Mouse (Mus musculus) liver, adult 2 months (tissue): ENCODE results near the gene Mindy2. TPM values are rescaled to one million over a fixed set of nuclear protein-coding genes. Genes with fewer than 3 reads are reported as not detected.

Source experiments
- DNase-seq: peaks from one replicate; pipeline ENCODE4 v3.0.0-alpha.2; 2011; ENCODE audit warnings: low read depth, low spot score; ENCODE audit errors: extremely low read depth
- H3K27ac ChIP-seq: fragments of 200-500 bp; replicated peaks from 2 replicates; pipeline ENCODE4 v1.5.1; 2012; ENCODE audit warnings: low read depth, mild to moderate bottlenecking, control low read depth, inconsistent platforms, low read length; ENCODE audit not compliant: insufficient read depth
- H3K27me3 ChIP-seq: fragments of 200-500 bp; 2 replicates; pipeline ENCODE4 v1.6.1; 2012; ENCODE audit warnings: mild to moderate bottlenecking, moderate library complexity, low read length, inconsistent platforms; ENCODE audit not compliant: control insufficient read depth, insufficient read depth
- H3K36me3 ChIP-seq: fragments of 200-500 bp; 2 replicates; pipeline ENCODE4 v1.6.1; 2012; ENCODE audit warnings: low read length, inconsistent platforms; ENCODE audit not compliant: control insufficient read depth, insufficient read depth
- H3K4me1 ChIP-seq: fragments of 200-500 bp; 2 replicates; pipeline ENCODE4 v1.6.1; 2011; ENCODE audit warnings: low read length; ENCODE audit not compliant: control insufficient read depth, insufficient read depth
- H3K4me3 ChIP-seq: fragments of 200-500 bp; 2 replicates; pipeline ENCODE4 v1.5.1; 2011; ENCODE audit warnings: low read depth, mild to moderate bottlenecking, control low read depth, low read length, moderate library complexity; ENCODE audit not compliant: insufficient read depth
- H3K79me2 ChIP-seq: fragments of 200-500 bp; 2 replicates; pipeline ENCODE4 v1.6.1; 2012; ENCODE audit warnings: inconsistent platforms, mild to moderate bottlenecking, low read length, moderate library complexity; ENCODE audit not compliant: control insufficient read depth, insufficient read depth
- H3K9ac ChIP-seq: fragments of 200-500 bp; 2 replicates; pipeline ENCODE4 v1.6.1; 2012; ENCODE audit warnings: low read depth, mild to moderate bottlenecking, control low read depth, inconsistent platforms, low read length
- CTCF ChIP-seq: fragments of 200-500 bp; IDR thresholded peaks from 2 replicates; pipeline ENCODE4 v1.5.1; 2011; ENCODE audit warnings: low read depth, low read length, control low read depth
- POLR2A ChIP-seq: fragments of 200-500 bp; IDR thresholded peaks from 2 replicates; pipeline ENCODE4 v1.6.1; 2011; ENCODE audit warnings: low read length, control low read depth; ENCODE audit not compliant: insufficient read depth; ENCODE audit errors: extremely low read depth
- WGBS: fragments of 180-500 bp; shearing (Covaris S2); methylation state at CpG from one replicate; pipeline ENCODE4 v1.1.7; 2018; 5-methylcytosine and 5-hydroxymethylcytosine counted together
- polyA plus RNA-seq: library from polyadenylated mRNA; depleted of rRNA; stranded (reverse); fragments of >200 nt; gene quantifications from 2 replicates; pipeline ENCODE4 v1.2.3, GENCODE M21; 2012
- total RNA-seq: library from RNA; depleted of rRNA; stranded (reverse); fragments of >200 nt; gene quantifications from 2 replicates; pipeline ENCODE4 v1.2.3, GENCODE M21; 2014

Gene Mindy2
- total and polyA plus RNA-seq, 2 experiments = 2.5 to 17.2 TPM

GRCm38 (mm10) chr9:70691772-70692693 is 35.1 kb upstream of the Mindy2 start:
- Histone ChIP-seq H3K4me3 (no peak overlapping the region), H3K27me3 (no peaks in the 10 kb centered on the region), H3K79me2 (peaks cover 12% of the 10 kb centered on the region; the same call in 1 of the 2 replicates), H3K27ac (no peak overlapping the region), H3K9ac (no peak overlapping the region), H3K4me1 (no peaks in the 10 kb centered on the region), H3K36me3 (no peaks in the 10 kb centered on the region)
- no peak for DNase-seq
- WGBS = 62% methylated on average over 2 of the region's 2 CpGs
- no peak for TF ChIP-seq POLR2A
- no peak for TF ChIP-seq CTCF

GRCm38 (mm10) chr9:70690579-70690978 is 33.6 kb upstream of the Mindy2 start:
- Histone ChIP-seq H3K27me3 (no peaks in the 10 kb centered on the region), H3K79me2 (peaks cover 16% of the 10 kb centered on the region; the same call in 1 of the 2 replicates), H3K27ac (no peak overlapping the region), H3K9ac (no peak overlapping the region), H3K4me3 (no peak overlapping the region), H3K36me3 (no peaks in the 10 kb centered on the region), H3K4me1 (no peaks in the 10 kb centered on the region)
- no peak for DNase-seq
- no peak for TF ChIP-seq CTCF
- TF ChIP-seq POLR2A = no peak

- Histone ChIP-seq H3K4me3 (no peak overlapping the region), H3K27ac (no peak overlapping the region), H3K9ac (no peak overlapping the region), H3K36me3 (no peaks in the 10 kb centered on the region), H3K27me3 (no peaks in the 10 kb centered on the region), H3K4me1 (no peaks in the 10 kb centered on the region), H3K79me2 (peaks cover 15% of the 10 kb centered on the region; the same call in 1 of the 2 replicates)
- WGBS = 82% methylated on average over 3 of the region's 3 CpGs
- DNase-seq = no peak
- TF ChIP-seq CTCF = no peak
- no peak for TF ChIP-seq POLR2A
These were observed 33.0 kb upstream of the Mindy2 start for GRCm38 (mm10) chr9:70689926-70690325.

- no peak for DNase-seq
- 89% methylated on average over 2 of the region's 2 CpGs for WGBS
- no peaks in the 10 kb centered on the region; the same call in 1 of the 2 replicates for H3K4me1 ChIP-seq
These were observed 31.5 kb upstream of the Mindy2 start for GRCm38 (mm10) chr9:70688301-70688968.

GRCm38 (mm10) chr9:70682202-70682601 is 25.2 kb upstream of the Mindy2 start:
- Histone ChIP-seq H3K9ac (no peak overlapping the region), H3K4me1 (peaks cover 4% of the 10 kb centered on the region; the same call in 1 of the 2 replicates), H3K36me3 (no peaks in the 10 kb centered on the region), H3K27me3 (no peaks in the 10 kb centered on the region), H3K79me2 (peaks cover 15% of the 10 kb centered on the region; the same call in 1 of the 2 replicates), H3K27ac (no peak overlapping the region), H3K4me3 (no peak overlapping the region)
- WGBS = 55% methylated on average over 1 of the region's 1 CpGs
- TF ChIP-seq CTCF (no peak), POLR2A (no peak)
- no peak for DNase-seq

More at GRCm38 (mm10) chr9:70688301-70688968, 31.5 kb upstream of the Mindy2 start:
- peaks cover 10% of the 10 kb centered on the region; the same call in 1 of the 2 replicates for H3K79me2 ChIP-seq
- H3K27ac ChIP-seq = no peak overlapping the region
- no peak overlapping the region for H3K9ac ChIP-seq
- no peak overlapping the region for H3K4me3 ChIP-seq
- H3K27me3 ChIP-seq = no peaks in the 10 kb centered on the region
- TF ChIP-seq POLR2A (no peak), CTCF (no peak)
- H3K36me3 ChIP-seq = no peaks in the 10 kb centered on the region
